Mouse (Mus musculus): ENCODE measurements around the gene Lancl1.

Lancl1 gene

DNA sequence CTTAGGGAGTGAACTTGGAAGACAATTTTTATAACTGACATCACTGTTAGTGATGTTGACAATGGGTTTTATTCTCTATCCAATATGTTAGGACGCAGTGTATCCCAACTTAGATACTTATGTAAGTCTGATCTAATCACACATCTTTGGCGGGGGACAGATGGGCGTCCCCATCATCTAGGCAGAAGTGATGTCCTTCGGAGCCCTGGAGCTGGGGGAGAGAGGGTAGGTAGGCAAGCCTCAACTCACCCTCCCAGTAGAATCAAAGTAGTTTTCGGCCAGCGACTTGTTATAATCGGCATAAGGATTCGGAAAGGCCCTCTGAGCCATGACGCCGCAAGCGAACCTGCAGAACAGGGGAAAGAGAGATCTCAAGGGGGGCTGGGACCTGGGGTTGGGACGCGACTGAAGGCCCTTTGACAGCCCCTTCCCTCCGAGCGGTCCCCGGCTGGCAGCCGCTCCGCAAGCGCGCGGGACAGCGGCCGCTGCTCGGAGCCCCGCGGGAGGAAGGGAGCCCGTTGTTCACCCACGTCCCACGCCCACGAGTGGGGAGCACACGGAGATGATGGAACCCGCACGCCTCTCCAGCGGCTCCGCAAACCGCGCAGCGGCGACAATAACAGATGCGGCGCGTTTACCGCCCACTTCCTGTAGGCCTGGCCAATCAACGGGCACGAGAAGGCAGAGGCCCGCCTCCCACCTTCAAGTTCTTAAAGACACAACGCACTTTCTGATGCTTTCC lies at the start of gene Lancl1:
Lancl1 (minus strand) TSS at position 627 of the 742 bp plus-strand sequence.
- peak; percentile 95 for DNase-seq (ENCODE audit: low spot score)

GRCm38 (mm10) chr1:67079146-67079545 lies 40.5 kb upstream of the Lancl1 start:
- DNase-seq (ENCODE audit: low spot score) = no peak

DNA sequence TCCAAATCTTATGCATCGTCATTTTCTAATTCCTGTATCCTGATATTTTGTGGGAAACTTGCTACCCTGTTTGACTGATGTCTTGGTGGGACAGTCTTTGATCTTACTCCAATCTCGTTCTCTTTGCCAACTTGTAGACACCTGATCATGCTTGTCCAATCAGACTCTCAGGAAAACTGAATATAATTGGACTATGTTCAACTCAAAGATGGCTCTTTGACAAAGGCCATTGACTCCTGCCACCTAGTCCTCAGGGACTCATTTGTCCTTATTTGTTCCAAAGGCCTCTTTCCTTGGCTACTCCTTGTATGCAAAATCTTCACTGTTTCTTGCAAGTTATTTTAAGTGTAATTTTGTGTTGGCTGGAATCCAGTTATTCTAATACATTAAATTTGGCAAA lies 40.0 kb upstream of the Lancl1 start:
- DNase-seq (ENCODE audit: low spot score) = no peak

GRCm38 (mm10) chr1:67077739-67078138 lies 39.1 kb upstream of the Lancl1 start:
- DNase-seq (ENCODE audit: low spot score) = no peak

DNA sequence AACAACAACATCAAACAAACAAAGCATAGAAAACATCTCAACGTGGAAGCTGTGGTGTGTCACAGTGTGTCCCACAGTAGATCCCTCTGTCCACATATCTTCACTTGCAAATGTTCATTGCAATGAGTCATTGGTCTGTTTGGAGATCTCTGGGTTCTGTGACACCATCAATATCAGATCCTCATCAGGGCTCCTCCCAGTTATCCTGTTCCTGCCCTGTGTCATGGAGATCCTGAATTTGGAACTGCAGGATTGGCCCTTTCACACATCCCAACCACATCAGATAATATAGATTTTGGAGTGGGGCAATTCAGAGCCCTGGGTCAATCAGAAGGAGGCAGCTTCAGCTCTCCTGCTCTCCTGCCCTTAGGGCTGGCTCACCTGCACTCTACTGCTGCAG lies 28.9 kb upstream of the Lancl1 start:
- no peak for DNase-seq (ENCODE audit: low spot score)

DNA sequence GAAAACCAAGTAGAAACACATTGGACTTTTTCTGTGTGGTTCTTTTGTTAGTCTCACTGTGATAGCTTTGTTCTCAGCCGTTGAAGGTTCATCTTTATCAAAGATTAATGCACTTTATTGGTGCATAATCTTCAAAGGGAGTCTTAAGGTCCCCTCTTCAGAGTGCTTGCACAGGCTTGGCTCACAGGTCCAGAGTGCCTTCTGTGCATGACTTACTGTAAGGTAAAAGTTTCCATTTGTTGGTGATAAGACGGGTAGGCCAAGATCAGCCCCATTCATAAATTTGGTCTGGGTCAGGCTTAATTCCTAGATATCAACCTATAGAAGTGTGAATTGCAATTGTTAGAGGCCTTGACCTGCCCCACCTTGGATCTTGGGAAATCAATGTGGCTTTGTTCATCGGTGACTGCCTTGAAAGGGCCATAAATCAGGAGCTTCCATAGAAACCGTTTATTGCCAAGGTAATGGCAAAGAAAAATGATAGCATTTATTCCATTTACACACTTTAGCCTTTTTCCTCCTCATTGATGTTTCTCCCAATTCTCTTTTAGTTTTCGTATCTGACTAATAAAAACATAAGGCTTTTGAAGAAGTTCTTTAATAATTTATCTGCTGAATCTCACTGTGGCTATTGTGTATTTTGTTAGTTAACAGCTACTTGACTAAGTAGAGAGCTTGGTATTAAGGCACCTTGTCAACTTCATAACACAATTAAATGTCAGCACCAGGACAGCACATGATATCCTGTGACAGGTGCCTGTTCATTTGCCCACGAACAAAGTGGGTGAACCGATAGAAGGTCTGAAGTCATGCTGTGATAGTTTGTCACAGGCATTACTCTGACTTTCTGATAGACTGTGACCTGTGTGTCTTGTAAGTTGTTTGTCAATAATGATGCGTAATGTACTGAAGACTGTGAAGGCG lies 26.9 kb upstream of the Lancl1 start:
- DNase-seq (ENCODE audit: low spot score) = no peak

GRCm38 (mm10) chr1:67061456-67062085 lies 22.9 kb upstream of the Lancl1 start:
- peak; percentile 88 for DNase-seq (ENCODE audit: low spot score)

DNA sequence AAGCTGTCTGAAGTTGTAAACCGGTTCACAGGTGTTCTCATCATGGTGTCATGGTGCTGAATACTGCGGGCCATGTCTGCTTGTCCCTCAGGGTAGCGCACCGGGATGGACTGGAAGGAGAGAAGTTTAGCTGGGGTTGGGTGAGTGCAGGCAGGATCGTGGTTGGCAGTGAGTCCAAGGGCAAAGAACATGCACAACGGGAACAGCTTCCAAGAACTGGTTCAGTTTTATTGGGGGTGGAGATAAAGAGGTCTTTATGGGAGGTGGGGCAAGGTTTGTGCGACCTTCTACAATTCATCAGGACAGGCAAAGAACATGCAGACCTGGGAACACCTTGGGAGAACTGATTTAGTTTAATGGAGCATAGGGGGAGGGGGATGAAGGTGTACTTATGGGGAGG lies 17.1 kb upstream of the Lancl1 start:
- DNase-seq (ENCODE audit: low spot score) = no peak

GRCm38 (mm10) chr1:67052721-67053120 lies 14.0 kb upstream of the Lancl1 start:
- no peak for DNase-seq (ENCODE audit: low spot score)

GRCm38 (mm10) chr1:67049600-67049999 lies 10.9 kb upstream of the Lancl1 start:
- no peak for DNase-seq (ENCODE audit: low spot score)

GRCm38 (mm10) chr1:67048696-67049095 lies 10.0 kb upstream of the Lancl1 start:
- DNase-seq (ENCODE audit: low spot score) = no peak

DNA sequence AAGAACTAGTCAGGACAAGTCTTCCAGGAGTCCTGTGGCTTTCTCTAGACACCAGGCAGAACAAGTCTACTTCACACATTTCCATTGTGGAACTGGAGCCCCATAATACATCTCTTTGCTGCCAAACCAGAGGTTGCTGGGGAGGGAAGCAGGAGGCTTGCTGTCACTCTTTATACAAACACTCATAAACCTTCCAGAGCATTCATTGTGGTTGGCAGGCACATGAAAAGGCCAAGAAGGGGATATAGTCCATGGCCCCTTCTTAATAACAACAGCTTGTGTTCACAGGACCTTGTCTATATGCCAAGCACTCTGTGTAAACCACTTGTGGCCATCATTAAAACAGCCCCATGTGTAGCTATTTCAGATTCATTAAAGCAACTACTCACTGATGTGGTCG lies 6.4 kb upstream of the Lancl1 start:
- DNase-seq (ENCODE audit: low spot score) = no peak

GRCm38 (mm10) chr1:67042583-67042982 lies 3.9 kb upstream of the Lancl1 start:
- DNase-seq (ENCODE audit: low spot score) = no peak

- DNase-seq (ENCODE audit: low spot score) = no peak
Measured at GRCm38 (mm10) chr1:67039083-67039482, 411 bp upstream of the Lancl1 start.

- DNase-seq (ENCODE audit: low spot score) = no peak
Measured at GRCm38 (mm10) chr1:67037198-67037597, 1.5 kb downstream of the Lancl1 start.

GRCm38 (mm10) chr1:67033278-67033677 lies 5.4 kb downstream of the Lancl1 start:
- no peak for DNase-seq (ENCODE audit: low spot score)

DNA sequence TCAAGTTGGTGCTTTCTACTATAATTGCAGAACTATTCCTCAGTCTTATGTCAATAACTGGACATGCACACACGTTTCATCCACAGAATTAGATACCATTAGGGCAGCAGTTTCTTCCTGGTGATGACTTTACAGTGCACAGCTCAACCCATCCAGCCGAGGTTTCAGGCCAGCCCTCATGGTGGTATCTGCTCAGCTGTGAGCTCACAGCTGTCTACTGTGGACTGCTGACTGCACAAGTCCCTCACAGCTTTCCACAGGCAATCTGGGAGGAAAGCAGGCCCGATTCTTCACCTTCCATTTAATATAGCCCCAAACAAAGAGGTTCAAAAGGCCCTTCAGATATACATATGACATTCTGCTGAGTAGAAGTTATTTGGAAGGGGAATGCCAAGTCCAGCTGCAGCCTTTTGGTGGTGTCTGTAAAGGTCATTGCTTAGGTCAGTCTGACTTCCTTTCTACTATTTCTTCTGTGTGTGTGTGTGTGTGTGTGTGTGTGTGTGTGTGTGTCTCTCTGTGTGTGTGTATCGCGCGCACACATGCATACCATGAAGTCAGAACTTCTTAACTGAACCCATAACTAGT lies 11.7 kb downstream of the Lancl1 start:
- no peak for DNase-seq (ENCODE audit: low spot score)

GRCm38 (mm10) chr1:67026142-67026541 lies 12.5 kb downstream of the Lancl1 start:
- DNase-seq (ENCODE audit: low spot score) = no peak

DNA sequence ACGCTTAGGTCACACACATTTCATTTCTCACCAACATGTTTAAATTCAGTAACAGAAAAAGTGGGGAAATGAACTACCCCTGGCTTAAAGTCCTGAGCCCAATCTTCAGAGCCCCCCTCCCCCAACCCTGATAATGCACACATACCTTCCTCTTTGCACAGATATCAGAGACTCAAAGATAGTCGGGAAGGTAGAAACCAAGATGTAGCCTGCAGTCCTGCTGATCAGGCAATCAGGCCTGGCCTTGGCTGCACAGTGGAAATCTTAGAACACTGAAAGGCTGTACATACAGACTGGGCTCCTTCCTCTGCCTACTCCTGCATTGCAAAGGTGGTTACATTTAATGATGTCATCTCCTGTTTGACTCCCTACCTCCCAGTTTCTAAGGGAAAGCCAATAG lies 15.9 kb downstream of the Lancl1 start:
- no peak for DNase-seq (ENCODE audit: low spot score)

- no peak for DNase-seq (ENCODE audit: low spot score)
Measured at GRCm38 (mm10) chr1:67022051-67022450, 16.6 kb downstream of the Lancl1 start.

DNA sequence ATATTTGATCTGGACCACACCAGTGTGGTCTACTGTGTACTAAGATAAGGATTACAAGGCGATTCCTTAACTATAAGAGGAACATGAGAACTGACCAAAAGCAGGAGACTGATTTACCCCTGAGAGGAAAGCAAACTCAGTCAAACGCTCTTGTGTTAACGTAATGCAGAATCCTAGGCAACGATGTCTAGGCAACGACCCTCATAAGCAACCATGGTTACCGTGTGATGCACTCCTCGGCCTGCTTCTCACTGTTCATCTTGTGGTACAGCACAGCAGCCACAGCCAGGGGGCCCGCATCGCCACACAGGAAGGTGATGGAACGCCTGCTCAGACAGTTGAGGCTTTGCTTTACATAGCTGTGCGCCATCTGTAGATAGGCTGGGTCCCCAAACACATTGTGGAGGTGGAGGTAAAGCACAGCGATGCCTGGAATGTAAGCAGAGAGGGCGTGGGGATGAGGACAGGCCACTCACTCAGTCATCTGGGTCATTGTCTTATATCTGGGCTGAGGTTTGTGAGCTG lies 18.0 kb downstream of the Lancl1 start:
- DNase-seq (ENCODE audit: low spot score) = no peak

All from embryo, embryonic 10 days (tissue).